Mouse (Mus musculus): ENCODE results near the gene Ccnk.

Gene Ccnk

DNA sequence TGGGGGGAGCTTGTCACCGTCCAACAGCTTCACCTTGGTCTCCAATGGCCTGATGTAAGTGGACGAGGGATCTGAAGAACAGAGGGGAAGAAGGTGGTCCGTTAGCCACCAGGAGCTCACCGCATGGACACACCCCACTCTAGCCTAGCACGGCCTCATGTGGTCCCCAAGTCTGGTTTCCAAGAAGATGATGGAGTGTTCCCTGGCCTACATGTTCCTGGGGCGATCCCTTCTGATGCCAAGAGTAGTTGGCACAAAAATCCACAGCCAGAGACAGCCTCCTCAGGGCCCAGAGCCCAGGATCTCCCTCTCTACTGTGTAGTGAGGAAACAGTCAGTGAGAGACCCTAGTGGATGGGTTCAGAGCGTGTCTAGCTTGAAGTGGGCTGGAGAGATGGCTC lies 42.3 kb downstream of the Ccnk start:
- no peak for DNase-seq (ENCODE audit: low spot score in 2 of 2)

DNA sequence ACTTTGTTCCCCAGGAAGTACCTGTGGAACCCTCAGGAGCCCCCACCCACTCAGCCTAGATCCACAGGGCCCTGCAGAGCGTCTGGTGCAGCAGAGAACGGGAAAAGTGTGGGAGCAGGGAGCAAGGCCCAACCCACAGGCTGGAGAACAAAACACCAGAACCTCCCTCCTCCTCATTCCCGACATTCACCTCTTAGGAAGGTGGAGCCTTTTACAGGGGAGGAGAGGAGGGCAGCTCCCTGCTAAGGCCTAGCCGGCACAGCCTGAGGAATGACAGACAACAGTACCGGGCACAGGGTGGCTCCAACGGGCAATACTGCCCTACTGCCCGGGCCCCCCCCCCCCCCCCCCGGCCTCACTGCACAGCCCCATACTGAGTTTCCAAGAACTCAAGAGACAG lies 44.0 kb downstream of the Ccnk start:
- no peak for DNase-seq (ENCODE audit: low spot score in 2 of 2)

DNA sequence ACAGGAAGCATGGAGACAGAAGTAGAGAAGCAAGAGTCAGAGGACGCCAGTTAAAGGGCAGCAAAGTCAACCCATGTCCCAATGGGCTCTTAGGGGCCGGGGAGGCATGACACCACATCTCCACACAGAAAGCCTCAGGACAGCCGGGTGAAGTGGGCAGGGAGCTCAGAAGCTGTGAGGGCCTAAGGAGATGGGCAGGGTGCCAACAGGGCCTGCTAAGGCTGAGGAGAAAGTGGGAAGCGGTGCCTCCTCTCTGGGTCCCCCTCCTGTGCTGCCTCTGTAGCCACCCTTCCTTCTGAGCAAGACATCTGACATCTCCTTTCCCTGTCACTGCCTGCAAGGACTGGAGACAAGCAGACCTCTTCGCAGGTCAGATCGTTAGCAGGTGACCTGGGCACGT lies 46.4 kb downstream of the Ccnk start:
- no peak for DNase-seq (ENCODE audit: low spot score in 2 of 2)

DNA sequence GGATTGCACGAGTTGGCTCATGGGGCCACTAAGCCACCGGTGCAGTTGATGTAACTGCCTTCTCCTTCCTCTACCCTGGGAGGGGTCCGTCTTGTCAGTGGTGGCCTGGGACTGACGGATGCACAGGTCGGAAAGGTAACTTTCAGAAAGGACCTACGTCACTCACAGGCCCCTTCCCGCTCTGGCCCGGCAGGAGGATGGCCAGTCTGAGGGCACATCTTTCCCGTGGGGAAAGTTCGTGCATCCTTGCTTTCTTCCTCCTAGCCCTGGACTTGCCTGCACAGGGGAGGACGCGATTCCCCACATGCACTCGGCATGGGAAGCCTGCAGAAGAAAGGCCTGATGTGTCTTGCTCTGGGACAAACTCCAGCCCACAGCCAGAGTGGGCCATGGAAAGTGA lies 46.8 kb downstream of the Ccnk start:
- DNase-seq (ENCODE audit: low spot score in 2 of 2): no peak

DNA sequence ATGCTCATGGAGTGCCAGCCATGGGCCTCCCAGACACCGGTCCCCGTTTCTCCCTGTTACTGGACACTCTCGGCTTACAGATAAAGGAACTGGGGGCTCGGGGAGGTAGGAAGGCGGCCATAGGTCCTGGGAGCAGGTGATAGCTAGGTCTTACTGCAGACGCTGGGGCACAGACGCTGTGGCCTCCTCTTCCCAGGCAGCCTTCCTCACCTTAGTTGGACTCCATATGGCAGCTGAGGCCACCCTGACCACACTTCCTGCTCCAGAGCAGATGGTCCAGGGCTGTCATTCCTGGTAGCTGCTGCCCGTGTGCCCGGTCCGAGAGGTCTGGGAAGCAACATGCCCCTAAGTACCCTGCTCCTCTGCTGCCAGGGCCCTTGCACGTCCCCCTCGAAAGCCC lies 47.6 kb downstream of the Ccnk start:
- no peak for DNase-seq (ENCODE audit: low spot score in 2 of 2)

DNA sequence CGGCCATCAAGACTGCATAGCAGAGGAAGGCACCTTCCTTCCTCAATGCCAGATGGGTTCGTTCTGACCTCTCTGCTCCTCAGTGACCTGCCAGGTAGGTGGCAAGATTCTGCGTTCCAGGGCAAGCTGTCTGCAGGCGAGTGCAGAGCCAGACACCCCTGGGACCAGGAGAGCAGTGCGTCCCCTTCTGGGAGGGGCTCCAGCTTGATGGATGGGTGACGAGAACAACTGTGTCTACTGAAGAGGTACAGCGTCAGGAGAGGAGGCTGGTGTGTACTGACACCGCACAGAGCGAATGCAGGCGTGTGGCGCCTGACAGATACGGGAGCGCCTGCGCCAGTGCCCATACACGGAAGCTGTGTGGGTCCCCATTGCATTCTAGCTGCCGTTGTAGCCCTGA lies 48.1 kb downstream of the Ccnk start:
- no peak for DNase-seq (ENCODE audit: low spot score in 2 of 2)

DNA sequence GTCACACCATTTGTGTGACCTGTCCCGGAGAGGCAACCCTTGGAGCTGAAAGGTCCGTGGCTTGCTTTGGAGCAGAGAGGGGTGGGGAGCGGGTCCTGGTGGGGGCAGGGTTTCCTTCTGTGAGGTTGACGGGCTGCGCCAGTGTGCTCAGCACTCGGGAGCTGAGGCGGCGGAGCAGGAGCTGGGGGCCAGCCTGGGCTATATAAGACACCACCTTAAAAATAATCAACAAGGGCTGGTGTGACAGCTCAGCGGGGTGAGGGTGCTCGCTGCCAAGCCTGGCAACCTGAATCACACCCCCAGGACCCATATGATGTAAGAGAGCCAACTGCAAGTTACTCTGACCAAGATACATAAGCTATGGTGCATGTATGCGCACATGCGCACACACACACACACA lies 50.7 kb downstream of the Ccnk start:
- DNase-seq (ENCODE audit: low spot score in 2 of 2): no peak

DNA sequence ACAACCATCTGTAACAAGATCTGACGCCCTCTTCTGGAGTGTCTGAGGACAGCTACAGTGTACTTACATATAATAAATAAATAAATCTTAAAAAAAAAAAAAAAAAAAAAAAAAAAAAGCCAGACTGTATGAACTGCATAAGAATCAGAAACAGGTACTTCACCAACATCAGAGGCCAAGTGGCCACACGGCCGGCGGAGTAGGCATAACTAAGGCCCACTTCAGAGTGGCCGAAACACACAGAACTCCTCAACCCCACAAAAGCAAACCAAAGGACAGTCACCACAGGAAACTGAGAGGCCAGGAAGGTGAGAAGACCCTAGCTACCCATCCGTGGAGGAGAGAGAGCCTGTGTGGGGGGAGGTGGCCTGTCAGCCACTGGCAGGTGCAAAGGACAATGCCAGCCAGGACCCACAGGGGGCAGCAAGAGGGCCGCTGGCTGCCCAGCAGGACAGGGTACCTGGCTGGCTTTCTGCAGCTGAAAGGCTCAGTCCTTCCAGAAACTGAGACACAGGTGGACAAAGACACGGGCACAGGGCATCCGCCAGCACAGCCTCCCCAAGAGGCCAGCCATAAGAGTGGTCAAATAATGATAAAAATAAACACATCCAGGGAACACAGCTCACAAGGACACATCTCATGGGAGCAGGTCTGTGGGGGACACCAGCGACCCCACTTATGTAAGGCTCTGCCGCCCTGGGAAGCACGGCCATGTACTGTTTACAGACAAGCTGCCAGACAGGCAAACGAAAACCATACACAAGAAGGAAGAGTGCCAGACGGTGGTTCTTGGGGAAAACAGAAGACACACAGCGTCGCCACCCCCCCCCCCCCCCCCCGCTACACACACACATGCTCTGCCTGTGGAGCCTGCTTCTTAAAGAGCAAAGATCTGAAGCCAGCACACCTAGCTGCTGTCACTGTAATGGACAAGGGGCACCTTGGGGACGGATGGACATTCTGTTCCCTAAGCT lies 51.7 kb downstream of the Ccnk start:
- DNase-seq (ENCODE audit: low spot score in 2 of 2): no peak

DNA sequence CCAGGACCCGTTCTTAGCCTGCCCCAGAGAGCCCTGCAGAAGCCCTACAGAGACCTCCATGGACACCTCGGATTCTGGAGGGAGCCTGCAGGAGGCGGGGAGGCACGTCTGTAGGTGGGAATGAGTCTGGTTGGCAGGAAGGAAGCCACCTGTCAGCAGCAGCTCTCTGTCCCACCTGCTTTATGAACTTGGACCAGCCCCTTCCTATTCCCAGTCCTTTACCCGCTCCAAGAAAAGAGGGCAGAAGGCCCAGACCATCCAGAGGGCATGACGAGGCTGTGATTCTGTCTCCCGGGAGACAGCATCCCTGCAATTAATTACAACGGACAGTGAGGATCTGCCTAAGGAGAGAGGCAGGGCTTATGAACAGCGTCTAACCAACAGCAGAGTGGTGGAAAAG lies 52.5 kb downstream of the Ccnk start:
- DNase-seq (ENCODE audit: low spot score in 2 of 2): no peak

DNA sequence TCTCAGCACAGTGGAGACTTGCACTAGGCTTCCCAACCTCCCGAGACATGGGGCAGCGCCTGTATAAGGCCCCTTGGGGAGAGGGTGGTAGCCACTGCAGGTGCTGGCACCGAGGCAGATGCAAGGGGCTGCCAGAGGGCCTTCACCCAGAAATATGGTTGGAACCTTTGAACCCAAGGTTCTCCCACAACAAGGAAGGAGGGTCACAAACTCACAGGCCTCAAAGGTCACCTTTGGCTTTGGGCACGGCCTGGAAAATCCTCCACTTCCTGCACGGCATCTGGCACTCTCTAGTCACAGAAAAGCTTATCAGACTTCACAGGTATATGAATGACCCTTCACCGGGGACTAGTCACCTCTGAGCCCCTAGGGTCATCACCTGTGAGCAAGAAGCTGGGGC lies 54.4 kb downstream of the Ccnk start:
- no peak for DNase-seq (ENCODE audit: low spot score in 2 of 2)

DNA sequence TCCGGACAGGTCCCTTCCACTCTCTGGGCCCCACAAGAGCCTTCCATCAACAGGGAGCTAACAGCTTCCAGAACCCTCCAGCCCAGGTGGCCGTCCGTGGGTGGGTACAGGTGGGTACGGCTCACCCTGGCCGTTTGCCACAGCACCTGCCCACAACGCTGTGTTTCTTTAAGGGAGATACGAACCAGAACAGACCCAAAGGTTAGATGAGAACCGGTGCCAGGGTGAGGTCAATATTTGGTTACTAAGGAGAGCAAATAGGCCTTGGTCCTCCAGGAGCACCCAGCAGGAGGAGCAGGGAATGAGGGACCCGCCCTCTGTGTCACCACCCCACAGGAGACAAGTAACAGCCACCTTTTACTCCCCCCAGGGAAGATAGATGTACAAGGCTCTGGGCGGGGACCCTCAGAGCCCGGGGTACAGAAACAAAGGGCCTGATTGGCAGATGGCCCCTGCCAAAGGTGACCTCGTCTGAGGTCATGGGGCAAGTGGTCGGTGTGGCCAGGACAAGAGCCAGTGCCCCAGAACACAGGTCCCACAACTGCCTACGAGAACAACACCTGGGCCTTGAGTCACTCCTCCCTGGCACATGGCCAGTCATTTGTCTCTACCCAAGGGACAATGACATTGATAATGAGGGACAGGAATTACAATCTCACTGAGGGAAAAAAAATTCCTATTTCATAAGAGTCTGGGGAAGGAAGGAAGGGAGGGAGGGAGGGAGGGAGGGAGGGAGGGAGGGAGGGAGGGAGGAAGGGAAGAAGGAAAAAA lies 55.6 kb downstream of the Ccnk start:
- no peak for DNase-seq (ENCODE audit: low spot score in 2 of 2)

DNA sequence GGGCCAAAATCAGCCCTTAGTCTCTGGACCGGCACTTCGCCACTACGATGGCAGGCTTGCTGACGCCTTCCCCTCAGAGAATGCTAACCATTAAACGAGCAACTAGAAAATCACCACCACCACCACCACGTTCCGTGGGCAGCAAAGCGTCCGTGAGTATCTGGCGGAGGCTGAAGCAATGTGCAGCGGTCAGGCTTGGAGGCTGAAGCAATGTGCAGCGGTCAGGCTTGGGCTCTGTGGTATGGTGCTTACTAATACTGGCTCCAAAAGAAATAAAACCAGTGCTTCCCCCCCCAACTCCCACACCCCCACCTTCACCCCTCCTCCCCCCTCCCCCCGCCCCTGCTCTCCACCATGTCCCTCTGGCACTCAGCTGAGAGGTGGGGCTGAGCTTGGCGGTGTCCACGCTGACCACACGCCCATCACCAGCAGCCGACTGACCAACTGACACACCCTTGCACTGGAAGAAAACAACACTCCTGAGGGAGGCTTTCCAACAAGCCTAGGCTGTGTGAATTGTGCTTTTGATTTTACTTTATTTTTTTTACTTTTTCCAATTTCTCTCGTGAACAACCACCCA lies 56.7 kb downstream of the Ccnk start:
- no peak for DNase-seq (ENCODE audit: low spot score in 2 of 2)

DNA sequence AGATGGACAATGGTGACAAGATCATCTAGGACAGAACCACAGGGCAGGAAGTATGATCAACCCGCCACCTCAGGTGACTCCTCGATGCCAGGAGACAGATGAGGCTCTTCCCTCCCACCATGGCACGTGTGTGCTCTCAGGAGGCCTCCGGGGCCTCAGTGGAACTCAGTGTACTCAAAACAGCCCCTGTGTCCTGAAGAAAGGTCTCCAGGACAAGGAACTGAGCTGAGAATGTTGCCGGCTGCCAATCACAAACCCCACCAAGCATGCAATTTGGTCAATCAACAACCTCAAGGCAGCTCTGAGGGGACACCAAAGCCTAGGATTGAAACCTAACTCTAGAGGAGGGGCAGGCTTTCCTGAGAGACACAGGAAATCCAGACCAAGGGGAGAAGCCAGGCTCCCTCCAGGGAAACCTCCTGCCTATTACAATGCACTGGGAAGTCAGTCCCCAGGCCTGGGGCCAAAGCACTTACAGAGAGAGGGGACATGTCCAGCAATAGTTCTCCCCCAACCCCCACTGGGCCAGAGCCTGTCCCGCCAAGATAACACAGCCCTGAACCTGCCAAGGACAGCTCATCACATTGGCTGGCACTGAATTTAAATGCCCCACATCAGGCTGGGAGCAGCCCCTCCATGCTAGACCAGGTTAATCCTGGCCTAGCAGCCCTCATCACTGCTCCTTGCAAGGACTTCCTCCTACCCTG lies 58.1 kb downstream of the Ccnk start:
- DNase-seq (ENCODE audit: low spot score in 2 of 2): no peak

DNA sequence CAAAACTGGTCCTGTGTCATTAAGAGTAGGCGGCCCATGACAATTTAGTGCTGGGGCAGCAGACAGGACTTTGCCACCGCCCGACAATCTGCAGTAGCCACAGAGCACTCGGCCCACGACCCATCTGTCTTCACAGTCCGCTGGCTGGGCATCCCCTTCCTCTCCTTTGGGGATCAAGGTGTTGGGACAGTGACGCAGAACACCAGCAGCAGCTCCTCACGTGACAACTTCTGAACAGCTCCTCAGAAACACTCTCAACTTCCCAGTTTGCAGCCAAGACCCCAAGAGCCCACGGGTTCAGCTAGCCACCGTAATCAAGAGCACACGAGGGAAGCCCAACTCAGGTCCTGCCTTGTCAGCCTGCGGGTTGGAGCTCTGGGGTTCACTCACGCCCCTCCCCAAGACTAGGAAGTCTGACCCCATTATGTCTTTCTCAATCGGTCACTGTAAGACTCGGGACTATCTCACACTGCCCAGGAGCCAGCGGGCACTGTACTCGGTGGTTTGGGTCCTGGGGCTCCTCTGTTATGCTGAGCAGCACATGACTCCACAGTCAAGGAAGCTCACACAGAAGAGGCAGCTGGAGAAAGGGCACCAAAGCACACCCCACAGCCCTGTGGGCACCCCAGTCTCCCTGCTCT lies 59.1 kb downstream of the Ccnk start:
- no peak for DNase-seq (ENCODE audit: low spot score in 2 of 2)

DNA sequence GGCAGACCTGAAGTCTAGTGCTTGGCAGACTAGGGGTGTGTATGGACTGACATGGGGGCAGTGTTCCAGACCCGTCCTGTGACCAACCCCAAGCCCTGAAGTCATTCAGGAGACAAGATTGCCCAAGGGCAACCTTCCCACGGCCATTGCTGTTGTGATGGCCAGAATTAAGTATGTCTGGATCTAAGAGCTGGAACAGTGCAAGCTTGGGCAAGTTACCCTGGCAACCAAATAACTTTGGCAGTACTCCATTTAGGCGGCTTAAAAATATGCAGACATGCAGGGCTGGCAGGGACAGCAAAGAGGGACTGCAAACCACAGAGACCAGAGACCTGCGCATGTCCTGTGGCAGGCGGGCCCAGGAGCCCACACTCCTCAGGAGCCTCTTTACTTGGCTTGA lies 60.1 kb downstream of the Ccnk start:
- peak; percentile 50 to 52 for DNase-seq (ENCODE audit: low spot score in 2 of 2)

DNA sequence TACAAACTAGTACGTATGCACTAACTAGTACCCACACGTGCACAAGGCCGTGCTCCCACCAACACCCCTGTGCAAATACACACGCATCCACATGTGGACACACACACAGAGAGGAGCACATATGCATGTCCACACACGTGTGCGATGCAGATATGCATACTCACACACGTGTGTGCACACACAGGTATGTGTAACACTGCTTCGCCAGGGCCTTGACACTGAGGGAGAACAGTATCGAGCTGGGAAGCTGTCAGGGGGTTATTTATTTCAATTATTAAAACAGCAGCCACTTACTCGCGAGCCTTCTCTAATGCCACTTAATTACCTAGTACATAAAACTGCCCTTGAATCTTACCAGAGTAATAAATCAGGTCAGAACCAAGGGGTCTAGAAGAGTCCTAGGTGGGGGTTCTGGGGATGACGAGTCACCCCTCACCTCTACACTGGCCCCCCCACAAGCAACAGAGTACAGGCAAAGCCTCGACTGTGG lies 61.1 kb downstream of the Ccnk start:
- no peak for DNase-seq (ENCODE audit: low spot score in 2 of 2)

DNA sequence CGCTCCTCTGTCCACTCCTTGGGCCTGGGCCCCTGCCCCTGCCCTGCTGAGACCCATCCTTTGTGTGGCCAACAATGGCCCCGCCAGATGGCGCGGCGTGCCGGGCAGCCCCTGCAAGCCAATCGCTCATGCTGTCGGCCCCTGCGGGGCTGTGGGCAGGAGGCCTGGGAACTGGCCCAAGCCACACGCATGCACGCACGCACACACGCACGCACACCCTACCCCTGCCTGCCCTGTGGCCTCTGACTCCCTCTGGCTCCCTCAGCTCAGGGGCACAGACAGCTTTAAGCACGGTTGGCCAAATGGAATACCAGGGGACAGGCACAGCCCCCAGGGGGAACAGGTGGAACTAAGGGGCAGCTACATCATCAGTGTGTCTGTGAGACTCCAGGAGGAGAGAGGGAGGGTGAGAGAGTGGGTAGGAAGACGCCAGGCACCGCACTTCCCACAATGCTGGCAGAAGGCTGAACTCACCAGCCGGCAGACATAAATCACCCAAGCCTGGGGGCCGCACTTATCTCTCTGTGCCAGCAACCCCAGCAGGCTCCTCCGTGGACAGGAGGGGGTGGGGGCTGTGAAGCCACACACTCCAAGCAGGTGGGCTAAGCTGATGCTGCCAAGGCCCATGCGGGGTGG lies 61.7 kb downstream of the Ccnk start:
- peak in 1 of 2 experiments; percentile 36 for DNase-seq (ENCODE audit: low spot score in 2 of 2)

DNA sequence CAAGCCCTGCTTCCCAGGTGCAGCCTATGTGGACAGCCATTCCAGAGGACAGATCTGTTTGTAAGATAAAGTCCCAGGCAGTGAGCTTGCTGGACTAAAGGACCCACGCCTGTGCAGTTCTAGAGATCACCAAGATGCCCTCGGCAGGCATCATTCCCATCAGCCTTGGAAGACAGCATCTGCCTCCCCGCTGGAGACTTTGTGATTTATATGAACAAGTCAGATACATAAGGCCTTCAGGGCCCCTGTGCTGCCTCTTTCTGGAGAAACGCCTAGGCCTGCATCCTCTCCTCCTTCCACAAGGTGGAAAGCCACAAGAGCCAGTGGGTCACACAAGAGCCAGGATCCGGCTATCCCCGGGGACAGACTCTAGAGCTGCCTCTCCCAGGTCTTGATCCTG lies 62.2 kb downstream of the Ccnk start:
- no peak for DNase-seq (ENCODE audit: low spot score in 2 of 2)

DNA sequence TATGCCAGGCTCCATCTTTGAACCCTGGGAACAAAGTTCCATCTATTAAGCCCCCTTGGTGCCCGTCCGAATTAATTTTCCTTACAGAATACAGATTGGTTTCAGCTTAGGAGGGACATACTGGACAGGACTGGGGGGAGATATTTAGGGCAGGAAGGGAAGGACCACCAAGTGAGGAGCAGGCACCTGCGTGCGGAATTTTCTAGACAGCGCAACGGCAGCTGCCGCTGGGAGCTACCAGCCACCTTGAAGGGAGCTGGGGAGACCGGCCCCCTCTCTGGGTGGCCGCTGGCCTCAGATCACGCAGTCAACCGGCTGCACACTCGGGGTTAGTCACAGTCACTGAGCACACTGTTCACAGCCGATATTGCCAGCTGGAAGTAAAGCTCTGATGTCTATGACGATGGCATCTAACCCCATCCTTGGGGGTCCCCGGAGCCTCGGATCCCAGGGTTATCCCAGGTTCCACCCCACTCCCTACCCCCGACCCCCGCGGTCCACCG lies 62.9 kb downstream of the Ccnk start:
- DNase-seq (ENCODE audit: low spot score in 2 of 2): no peak

DNA sequence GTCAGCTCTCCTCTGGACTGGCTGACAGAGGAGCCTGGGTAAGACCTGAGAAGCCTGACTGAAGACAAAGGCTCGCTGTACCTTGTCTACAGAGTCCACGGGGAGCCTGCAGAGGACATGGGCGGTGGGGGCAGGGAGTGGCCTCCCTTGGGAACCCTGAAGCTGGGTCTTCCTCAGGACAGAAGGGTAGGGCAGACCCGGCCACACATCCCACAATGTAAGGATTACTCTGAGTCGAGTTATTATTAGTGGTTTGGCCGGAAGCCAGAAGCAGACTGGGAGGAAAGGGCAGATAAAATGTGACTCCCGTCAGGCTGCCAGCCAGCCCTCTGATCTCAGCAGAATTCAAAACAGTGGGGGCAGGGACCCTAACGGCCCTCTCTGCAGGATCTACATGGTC lies 65.4 kb downstream of the Ccnk start:
- DNase-seq (ENCODE audit: low spot score in 2 of 2): no peak

DNA sequence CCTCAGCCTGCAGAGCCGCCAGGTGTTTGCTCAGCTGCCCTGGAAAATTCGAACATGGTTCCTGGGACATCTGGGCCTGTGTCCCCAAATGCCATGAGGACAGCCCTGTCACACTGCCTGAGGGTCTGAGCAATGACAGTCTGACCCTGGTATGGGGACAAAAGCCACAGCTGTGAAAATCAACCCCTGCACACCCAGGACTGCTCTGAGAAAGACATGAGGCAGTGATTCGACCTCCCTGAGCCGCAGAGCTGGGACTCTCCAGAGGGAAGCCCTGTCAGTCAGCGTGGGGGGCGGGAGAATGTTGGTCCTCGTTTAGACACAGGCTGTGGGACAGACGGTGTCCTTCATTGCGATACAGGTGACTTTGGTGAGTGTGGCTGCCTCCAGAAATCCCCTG lies 66.2 kb downstream of the Ccnk start:
- no peak for DNase-seq (ENCODE audit: low spot score in 2 of 2)
